Mouse (Mus musculus) megakaryocyte, embryonic 14.5 days (primary cell): ENCODE data around the gene Ush2a. TPM values are rescaled to one million over a fixed set of nuclear protein-coding genes. Genes with fewer than 3 reads are reported as not detected.

ENCODE experiments used
- H3K27me3 ChIP-seq: replicated peaks from 2 replicates; pipeline ENCODE3; 2012; ENCODE audit warnings: inconsistent platforms
- H3K36me3 ChIP-seq: replicated peaks from 2 replicates; pipeline ENCODE3; 2012; ENCODE audit warnings: low read length, inconsistent platforms, mixed read lengths
- H3K4me1 ChIP-seq: 2 replicates; pipeline ENCODE4 v1.6.1; 2012; ENCODE audit warnings: inconsistent platforms
- H3K4me3 ChIP-seq: replicated peaks from 2 replicates; pipeline ENCODE3; 2012; ENCODE audit warnings: moderate library complexity, mild to moderate bottlenecking, inconsistent platforms
- H3K9me3 ChIP-seq: 2 replicates; pipeline ENCODE4 v1.6.1; 2012; ENCODE audit warnings: inconsistent platforms
- FLI1 ChIP-seq: IDR thresholded peaks from 2 replicates; pipeline ENCODE4 v1.6.1; 2012; ENCODE audit warnings: low read length, inconsistent platforms, mixed read lengths
- GATA1 ChIP-seq: IDR thresholded peaks from 3 replicates; pipeline ENCODE4 v1.6.1; 2012; ENCODE audit warnings: mixed read lengths, low read length, inconsistent platforms, borderline replicate concordance
- polyA plus RNA-seq: library from polyadenylated mRNA; stranded (reverse); fragments of >175 nt; gene quantifications from 2 replicates; pipeline ENCODE4 v1.2.3, GENCODE M21; 2012; ENCODE audit warnings: low replicate concordance; ENCODE audit not compliant: insufficient read depth

Ush2a gene
- polyA plus RNA-seq, 1 experiment: not detected

DNA sequence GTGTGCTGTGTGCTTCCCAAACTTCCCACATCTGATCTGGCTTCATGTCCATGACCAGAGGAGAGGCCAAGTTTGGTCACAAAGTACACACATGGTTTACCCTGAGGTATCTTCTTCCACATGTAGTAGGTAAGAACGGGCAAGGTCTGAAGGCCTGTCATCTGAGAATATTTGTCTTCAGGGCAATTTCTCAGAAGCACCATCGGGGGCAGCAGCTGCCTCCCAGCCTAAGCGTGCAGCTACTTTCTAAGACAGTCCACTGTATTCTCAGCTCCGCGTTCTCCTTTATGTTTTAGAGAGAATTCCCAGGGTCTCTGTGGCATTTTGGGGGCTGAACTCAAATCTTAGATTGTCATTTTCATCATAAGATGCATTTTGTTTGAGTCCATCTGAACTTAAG is 186.1 kb downstream of the Ush2a start:
- no peaks in the 10 kb centered on the region for H3K36me3 ChIP-seq
- H3K27me3 ChIP-seq: no peaks in the 10 kb centered on the region
- no peak for TF ChIP-seq FLI1
- TF ChIP-seq GATA1: no peak
- peaks cover 27% of the 10 kb centered on the region for H3K4me1 ChIP-seq
- no peaks in the 10 kb centered on the region for H3K9me3 ChIP-seq
- no peak overlapping the region for H3K4me3 ChIP-seq

DNA sequence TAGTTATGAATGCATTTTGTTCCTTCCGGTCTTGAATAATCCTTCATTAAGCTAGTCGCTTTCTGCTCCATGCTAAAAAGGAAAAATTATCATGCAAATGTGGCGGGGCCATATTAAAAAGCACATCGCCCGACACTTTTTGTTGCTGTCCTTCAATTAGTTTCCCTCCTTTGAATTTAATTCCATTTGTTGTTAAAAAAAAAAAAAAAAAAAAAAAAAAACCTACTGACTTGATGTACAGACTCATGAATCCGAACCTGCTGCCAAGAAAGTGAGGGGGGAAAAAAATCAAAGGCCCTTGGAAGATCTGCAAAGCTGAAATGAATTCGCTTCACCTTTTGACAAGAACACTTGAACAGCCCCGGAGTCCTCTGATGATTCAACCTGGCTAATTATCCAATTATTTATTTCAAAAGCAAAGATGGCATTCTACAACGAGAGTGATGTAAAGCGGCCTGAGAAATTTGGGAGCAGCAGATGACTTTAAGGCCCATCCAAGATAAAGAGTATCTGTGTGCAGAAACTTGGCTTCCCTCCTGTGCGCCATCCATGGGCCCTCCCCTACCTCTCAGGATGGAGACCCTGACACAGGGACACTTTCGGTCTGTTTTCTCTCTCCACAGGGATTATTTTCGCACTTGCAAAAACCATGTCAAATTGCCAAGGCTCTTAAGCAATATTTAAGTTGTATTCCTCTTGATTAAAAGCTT is 194.8 kb downstream of the Ush2a start:
- no peaks in the 10 kb centered on the region for H3K27me3 ChIP-seq
- no peaks in the 10 kb centered on the region for H3K36me3 ChIP-seq
- H3K4me1 ChIP-seq: peaks cover 16% of the 10 kb centered on the region
- TF ChIP-seq GATA1: no peak
- TF ChIP-seq FLI1: no peak
- H3K4me3 ChIP-seq: no peak overlapping the region
- H3K9me3 ChIP-seq: peaks cover 6% of the 10 kb centered on the region

DNA sequence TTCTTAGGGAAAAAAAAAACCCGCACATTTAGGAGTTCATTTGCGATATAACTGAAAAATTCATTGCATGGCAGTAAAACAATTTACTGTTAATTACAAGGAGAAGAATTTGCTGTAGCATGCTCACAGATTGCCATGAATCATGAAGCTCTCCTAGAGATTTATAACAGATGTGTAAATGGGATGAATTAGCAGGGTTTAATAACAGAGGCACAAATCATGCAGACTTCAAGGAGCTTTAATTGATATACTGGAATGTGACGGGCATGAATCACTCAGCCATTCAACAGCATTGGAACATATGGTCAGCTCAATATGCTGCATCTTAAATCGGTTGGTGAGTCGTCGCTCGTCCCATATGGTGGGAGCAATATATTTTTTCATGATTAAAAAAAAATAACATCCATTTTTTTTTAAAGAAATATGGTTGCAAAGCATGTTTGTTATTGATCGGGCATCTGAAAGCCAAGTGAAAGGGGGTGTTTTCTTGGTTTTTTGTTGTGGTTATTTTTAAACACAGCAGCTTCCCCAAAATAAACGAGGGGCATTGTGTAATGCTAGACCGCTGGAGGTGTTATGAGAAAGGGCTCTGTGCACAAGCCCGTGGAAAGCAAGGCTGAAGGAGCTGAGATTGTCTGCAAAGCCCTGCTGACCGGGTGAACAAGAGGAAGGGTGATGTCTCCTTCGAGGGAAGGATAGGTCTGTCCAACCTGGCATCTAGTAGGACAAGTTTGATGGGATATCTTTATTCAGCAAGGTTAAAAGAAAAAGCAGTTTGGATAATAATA is 195.6 kb downstream of the Ush2a start:
- Histone ChIP-seq H3K27me3 (no peaks in the 10 kb centered on the region), H3K9me3 (peaks cover 6% of the 10 kb centered on the region), H3K4me3 (no peak overlapping the region), H3K36me3 (no peaks in the 10 kb centered on the region), H3K4me1 (peaks cover 8% of the 10 kb centered on the region)
- no peak for TF ChIP-seq FLI1
- no peak for TF ChIP-seq GATA1

DNA sequence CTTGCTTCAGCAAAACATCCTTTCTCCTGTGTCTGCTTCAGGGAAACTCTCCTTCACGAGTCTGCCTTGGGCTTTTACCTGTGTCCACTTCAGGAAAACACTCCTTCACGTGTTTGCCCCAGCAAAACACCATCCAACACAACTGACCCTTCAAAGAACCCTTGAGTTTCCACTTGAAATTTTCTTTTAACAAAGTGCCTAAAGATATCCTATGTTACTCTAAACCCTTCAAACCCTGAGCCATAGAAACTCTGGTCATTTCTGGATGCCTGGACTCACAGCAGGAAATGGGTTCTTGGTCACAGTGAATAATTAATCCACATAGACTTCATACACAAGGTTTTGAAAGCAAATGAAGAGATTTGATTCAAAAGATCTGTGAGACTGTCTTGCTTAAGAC is 199.4 kb downstream of the Ush2a start:
- Histone ChIP-seq H3K27me3 (no peaks in the 10 kb centered on the region), H3K4me3 (no peak overlapping the region), H3K36me3 (no peaks in the 10 kb centered on the region), H3K4me1 (peaks cover 30% of the 10 kb centered on the region), H3K9me3 (peaks cover 6% of the 10 kb centered on the region)
- no peak for TF ChIP-seq FLI1

DNA sequence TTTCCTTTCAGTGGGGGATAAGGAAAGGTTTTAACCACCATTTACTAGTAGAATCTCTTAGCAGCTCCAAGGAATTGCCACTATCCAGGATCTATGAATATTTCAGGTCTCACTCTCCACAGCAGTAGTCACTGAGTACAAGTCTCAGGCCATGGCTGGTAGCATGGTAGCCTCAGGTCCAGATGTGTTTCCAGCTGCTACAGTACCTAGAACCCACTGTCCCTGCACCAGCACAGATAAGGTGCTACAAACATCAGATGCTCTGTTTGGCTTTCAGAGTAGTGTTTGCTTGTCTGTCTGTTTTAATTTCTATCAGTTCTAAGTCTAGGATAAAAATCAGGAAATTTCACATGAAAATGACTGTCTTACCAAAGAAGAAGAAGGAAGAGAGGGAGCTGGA is 202.8 kb downstream of the Ush2a start:
- peaks cover 32% of the 10 kb centered on the region for H3K4me1 ChIP-seq
- TF ChIP-seq GATA1 (no peak), FLI1 (no peak)
- no peaks in the 10 kb centered on the region for H3K36me3 ChIP-seq
- H3K27me3 ChIP-seq: no peaks in the 10 kb centered on the region
- H3K4me3 ChIP-seq: no peak overlapping the region
- peaks cover 6% of the 10 kb centered on the region for H3K9me3 ChIP-seq

DNA sequence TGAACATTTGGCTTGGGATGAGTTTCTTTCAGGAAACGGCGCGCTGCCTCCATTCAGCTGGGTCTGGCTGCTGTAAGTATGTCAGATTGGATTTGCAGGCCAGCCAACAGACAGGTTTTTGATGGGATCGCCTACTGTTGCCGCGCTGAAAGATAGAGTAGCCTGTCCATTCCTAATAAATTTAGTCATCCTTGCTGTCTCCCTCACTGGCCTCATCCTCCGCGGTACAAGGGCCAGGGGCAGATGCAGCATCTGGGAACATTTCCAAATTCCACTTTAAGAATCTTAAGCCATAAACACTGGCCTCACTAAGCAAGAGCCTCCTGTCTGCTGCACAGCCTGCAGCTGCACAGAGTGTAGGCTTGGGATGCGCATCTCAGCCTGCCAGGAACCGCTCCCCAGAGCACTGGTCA is 206.6 kb downstream of the Ush2a start:
- Histone ChIP-seq H3K4me1 (peaks cover 27% of the 10 kb centered on the region), H3K9me3 (no peaks in the 10 kb centered on the region), H3K27me3 (no peaks in the 10 kb centered on the region), H3K4me3 (no peak overlapping the region), H3K36me3 (no peaks in the 10 kb centered on the region)
- TF ChIP-seq FLI1: no peak
- TF ChIP-seq GATA1: no peak

DNA sequence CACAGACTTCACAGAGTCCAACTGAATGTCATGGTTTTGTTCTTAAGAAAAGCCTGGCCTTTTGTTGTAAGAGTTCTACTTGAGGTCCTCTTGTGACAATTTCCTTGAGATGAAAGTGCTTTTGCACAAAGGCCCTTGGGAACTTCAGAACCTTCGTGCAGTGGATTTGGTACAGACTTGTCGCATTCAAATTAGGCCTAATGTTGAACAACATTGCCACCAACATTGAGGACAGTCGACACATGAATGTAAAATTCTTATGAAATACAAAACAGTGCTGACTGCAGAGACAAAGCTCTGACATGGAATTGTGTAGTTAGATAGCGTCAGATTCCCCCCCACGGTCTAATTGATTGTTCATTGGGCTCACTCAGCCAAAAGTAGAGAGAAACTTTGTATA is 243.1 kb downstream of the Ush2a start:
- TF ChIP-seq GATA1: no peak
- no peak for TF ChIP-seq FLI1
- Histone ChIP-seq H3K36me3 (no peaks in the 10 kb centered on the region), H3K4me1 (peaks cover 8% of the 10 kb centered on the region), H3K27me3 (no peaks in the 10 kb centered on the region), H3K9me3 (no peaks in the 10 kb centered on the region), H3K4me3 (no peak overlapping the region)

DNA sequence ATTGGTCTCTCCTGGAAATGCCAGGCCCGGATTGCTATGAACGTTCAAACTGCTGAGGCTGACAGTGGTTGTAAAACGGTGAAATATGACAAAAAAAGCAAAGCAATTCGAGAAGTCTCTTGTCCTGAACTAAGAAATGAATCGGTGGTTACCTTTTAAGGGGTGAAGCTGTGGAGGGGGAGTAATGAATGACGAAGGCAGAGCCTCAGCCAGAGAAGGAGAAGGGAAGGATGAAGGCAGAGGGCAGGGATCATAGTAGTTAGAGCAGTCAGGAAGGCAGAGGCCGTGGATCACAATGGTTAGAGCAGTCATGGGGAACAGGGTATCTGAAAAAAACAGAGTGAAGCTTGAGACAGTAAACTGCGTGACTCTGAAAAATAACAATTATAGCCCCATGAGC is 257.0 kb downstream of the Ush2a start:
- H3K9me3 ChIP-seq: peaks cover 16% of the 10 kb centered on the region
- H3K36me3 ChIP-seq: peaks cover 11% of the 10 kb centered on the region
- H3K4me3 ChIP-seq: no peak overlapping the region
- no peaks in the 10 kb centered on the region for H3K27me3 ChIP-seq
- peaks cover 17% of the 10 kb centered on the region for H3K4me1 ChIP-seq
- TF ChIP-seq FLI1 (no peak), GATA1 (no peak)

DNA sequence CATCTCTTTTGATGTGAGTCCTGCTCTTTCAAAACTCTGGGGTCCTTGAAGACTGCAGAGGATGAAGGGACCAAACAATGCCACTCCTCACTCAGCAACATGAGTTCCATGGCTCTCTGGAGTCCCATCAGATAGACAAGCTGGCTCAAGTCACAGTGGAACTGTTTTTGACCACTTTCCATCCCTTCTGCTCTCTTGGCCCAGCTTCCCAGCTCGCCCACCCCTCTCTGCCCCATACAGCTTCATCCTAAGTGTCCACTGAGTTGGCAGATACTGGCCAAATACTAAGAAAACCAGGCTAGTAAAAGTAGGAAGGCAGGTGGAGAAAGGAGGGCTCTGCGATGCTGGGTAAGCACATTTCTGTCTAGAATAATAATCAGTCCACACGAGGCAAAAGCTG is 265.6 kb downstream of the Ush2a start:
- Histone ChIP-seq H3K9me3 (peaks cover 3% of the 10 kb centered on the region; the same call in 1 of the 2 replicates), H3K36me3 (no peaks in the 10 kb centered on the region), H3K4me1 (peaks cover 24% of the 10 kb centered on the region), H3K27me3 (no peaks in the 10 kb centered on the region), H3K4me3 (no peak overlapping the region)
- TF ChIP-seq FLI1 (no peak), GATA1 (no peak)

DNA sequence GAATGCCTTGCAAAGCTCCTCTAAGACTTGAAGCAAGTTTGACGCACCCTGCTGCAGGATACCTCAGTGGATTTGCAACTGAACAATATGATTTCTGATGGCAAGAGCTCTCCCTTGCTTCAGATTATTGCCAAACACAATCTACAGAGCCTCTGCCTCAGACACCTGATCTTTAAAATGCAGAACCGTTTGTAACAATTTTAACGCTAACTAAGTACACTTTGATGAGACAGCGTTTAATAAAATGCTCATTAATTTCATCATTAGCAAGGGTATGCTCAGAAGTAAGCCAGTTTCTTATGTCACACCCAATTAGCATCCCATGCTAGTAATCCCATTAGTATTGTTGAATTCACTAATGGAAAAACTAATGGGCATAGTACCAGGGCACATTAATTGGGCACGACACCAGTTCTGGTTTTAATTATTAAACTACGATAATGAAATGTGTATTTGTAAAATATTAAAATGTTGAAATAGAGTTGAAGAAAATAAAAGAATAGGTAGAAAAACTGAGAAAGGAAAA is 267.8 kb downstream of the Ush2a start:
- no peak overlapping the region for H3K4me3 ChIP-seq
- TF ChIP-seq FLI1: no peak
- no peaks in the 10 kb centered on the region for H3K36me3 ChIP-seq
- peaks cover 18% of the 10 kb centered on the region for H3K4me1 ChIP-seq
- H3K27me3 ChIP-seq: no peaks in the 10 kb centered on the region
- H3K9me3 ChIP-seq: peaks cover 3% of the 10 kb centered on the region; the same call in 1 of the 2 replicates
